Mouse (Mus musculus) right cerebral cortex, postnatal 4 days (tissue): ENCODE results near the gene Astl.

Experiments
- DNase-seq: peaks from one replicate; pipeline ENCODE4 v3.0.0-alpha.2; 2022

The Astl gene

DNA sequence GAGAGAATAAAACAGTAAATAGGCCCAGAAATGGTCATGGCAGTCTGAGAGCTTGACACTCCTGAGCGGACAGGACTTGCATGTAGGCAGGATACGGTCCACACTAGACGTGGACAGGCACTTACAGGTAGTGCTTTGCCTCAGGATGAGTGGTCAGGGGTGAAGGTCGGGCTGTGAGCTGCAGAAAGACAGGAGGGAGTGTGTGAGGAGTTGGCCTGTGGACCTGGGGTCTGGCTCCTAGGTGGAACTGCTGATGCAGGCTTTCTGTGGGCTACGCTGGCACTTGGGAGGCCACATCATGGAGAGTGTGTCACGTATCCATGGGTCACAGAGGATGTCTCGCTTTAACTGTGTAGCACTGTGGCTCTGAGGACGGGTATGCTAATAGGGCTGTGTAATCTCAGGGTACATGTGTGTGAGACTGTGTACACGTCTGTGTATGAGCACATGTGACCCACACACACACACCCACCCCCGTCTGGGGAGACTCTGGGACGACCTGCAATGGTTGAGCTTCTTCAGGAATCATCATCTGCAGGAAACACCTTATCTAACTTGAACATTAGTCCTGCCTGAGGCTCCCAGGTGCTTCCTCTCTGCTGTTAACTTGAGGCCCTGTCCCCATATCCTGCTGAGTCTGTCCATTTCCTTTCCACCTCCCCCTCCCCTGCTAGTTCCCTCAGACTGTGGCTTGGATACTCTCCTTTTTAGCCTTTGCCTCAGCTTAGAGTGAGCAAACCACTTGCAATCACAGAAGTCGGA lies 10.2 kb upstream of the Astl start:
- no peak for DNase-seq

GRCm38 (mm10) chr2:127332807-127333570 lies 5.5 kb upstream of the Astl start:
- no peak for DNase-seq

- no peak for DNase-seq
Observed at GRCm38 (mm10) chr2:127333945-127334603, 4.4 kb upstream of the Astl start.

GRCm38 (mm10) chr2:127335078-127335541 lies 3.3 kb upstream of the Astl start:
- DNase-seq: no peak

DNA sequence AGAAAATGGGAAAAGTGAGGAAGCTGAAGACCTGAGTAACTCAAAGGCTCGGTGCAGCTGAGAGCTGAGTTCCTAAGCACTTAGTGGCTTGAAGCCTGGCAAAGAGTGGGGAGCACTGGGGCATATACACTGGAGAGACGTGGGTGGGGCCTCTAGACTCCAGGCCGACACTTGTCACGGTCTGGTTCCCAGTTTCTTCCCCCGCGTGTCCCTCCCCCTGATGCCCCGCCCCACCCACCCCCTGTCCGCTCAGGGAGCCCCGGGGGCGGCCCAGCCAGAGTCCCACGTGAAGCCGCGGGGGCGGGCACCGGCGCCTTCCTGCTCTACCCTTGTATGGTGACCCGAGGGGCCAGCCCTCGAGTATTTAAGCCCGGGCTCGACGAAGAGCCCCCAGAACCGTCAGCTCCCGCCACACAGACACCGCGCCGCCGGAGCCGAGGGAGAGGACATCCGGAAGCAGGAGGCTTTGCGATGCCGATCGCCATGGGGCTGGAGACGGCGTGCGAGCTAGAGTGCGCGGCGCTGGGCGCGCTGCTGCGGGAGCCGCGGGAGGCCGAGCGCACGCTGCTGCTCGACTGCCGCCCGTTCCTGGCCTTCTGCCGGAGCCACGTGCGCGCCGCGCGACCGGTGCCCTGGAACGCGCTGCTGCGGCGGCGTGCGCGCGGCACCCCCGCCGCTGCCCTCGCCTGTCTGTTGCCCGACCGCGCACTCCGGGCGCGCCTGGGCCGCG lies 2.5 kb upstream of the Astl start, which contains the start of gene Dusp2:
TSS of gene Dusp2 (plus strand) at position 393 of the 730 bp plus-strand sequence.
- peak; percentile 76 for DNase-seq

- no peak for DNase-seq
Observed at GRCm38 (mm10) chr2:127336497-127336832, 2.0 kb upstream of the Astl start.

DNA sequence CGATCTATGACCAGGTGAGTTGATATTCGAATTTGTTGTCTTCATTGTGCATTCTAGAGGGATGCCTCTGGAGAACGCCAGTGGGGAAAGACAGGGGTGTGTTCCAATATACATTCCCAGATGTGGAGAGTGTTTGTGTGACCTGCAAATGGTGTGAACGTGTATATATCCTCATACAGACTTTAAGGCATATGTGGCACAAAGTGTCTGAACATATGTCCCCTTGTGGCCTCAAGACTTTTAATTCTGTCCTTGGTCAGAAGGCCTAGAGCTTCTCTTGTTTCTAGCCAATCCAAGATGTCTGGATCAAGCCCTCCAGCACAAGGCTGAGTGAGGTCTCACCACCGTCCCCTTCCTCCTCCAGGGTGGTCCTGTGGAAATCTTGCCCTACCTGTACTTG lies 1.6 kb upstream of the Astl start:
- no peak for DNase-seq

DNA sequence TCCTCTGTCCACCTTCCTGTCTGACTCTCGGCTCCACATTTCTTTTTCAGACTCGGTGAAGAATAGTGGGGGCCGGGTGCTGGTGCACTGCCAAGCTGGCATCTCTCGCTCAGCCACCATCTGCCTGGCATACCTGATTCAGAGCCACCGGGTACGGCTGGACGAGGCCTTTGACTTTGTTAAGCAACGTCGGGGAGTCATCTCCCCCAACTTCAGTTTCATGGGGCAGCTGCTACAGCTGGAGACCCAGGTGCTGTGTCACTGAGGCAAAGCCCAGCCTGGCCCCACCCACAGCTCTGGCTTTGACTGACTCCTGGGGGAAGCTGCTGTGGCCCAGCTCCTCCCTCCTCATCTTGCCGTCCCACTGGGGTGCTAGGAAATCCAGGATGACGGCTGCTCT lies 908 bp upstream of the Astl start:
- no peak for DNase-seq

DNA sequence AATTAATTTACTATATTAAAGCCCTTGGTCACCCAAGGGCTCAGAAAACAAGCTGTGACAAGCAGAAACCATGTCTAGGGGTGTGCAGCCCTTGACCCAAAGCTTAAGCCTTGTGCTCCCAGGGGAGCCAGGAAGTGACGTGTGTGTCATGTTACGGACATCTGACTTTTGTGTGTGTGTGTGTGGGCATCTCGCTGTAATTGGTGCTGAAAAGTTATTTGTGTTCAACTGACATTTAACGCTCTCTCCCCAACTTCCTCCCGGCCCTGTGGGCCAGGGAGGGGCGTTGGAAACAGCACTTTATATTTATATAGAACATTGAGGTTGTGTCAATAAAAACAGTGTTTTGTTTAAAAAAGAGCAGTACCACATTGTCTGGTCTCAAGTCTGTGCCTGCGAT lies 427 bp upstream of the Astl start:
- DNase-seq: no peak

- DNase-seq: no peak
Observed at GRCm38 (mm10) chr2:127338833-127339232, 394 bp downstream of the Astl start.

DNA sequence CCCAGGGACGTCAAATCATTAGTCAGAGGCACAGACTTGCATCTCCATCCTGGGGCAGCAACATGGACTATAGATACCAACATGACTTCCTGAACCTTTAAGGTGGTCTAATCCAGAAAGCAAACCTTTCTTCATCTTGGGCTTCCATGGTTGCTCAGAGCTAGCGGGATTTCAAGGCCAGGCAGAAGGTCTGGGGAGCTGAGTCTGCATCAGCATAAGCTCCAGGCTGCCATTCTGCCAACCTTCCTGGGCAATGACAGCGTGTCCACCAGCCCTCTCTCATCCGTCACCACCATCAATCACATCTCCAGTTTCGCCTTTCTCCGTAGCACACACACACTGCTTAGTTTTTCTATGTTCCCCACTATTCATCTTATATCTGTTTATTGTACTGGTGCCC lies 823 bp downstream of the Astl start:
- no peak for DNase-seq

DNA sequence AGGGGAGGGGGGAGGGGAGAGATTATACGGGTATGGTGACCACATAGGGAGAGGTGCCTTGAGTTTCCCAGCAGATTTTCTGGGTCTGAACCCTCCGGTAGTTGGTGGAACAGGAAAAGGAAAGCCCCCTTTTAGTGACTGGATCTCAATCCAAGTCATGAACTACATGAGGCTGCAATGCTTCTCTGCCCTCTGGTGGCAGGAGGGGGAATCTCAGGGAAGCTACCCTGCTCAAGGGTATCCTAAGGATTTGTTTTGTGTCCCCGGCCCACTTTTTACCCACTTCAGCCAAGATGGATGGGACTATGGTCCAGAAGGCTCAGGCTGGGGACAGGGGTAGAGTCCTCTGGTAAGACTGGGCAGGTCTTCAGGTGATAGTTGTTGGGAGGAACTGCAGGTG lies 2.7 kb downstream of the Astl start:
- DNase-seq: peak; percentile 45

DNA sequence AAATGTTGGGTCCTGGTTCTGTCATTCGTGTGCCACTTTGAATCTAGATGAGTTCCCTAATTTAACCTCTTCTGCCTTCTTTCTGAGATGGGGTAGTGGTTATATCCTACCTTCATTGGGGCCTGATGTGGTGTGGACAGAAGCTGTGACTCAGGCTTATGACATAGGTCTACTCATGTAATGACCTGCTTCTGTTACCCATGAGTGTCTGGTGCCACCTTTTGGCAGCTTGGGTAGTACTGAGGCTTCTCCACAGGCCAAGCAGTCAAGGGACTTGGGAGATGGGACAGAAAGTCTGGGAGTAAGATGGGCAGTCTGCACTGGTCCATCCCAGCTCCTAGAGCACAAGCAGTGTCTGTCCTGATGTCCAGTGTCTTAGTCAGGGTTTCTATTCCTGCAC lies 7.9 kb downstream of the Astl start:
- DNase-seq: no peak

- no peak for DNase-seq
Observed at GRCm38 (mm10) chr2:127347147-127347985, 8.9 kb downstream of the Astl start.

GRCm38 (mm10) chr2:127353881-127354280 lies 15.4 kb downstream of the Astl start:
- DNase-seq: no peak

DNA sequence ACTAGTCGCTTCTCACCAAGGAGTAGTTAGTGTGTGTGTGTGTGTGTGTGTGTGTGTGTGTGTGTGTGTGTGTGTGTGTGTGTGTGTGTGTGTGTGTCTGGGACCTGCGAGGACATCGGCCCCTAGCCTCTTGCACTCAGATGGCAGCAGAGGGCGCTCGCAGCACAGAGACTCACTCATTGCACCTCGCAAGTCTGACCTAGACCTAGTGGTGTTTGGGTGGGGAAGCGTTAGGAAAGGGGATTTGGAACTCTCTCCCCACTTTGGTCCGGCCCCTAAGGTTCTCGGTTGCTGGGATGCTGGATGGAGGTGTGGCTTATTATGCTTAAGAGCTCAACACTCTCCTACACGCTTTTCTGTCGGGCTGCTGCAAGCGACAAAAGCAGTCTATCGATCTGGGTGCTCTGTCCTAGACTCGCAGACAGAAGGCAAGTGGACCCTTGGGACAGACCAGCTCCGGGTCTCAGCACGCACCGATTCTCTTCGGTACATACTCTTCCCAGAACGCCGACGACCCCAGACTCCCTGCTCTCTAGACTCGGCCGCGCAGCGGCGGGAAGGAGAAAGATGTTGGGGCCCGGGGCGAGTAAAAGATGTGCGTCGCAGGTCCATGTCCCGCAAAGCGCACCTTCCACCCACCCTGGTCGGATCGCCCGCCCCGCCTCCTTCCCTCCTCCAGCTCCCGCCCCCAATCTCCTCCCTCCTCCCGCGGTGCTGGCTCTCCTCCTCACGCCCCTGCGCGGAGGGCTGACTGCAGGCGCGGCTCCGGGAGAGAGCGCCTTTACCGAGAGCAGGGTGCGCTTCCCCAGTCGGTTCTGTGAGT lies 24.2 kb downstream of the Astl start, which contains the start of gene Adra2b:
TSS of gene Adra2b (plus strand) at position 750 of the 823 bp plus-strand sequence.
- peak; percentile 87 for DNase-seq

GRCm38 (mm10) chr2:127363282-127363652 lies 24.8 kb downstream of the Astl start:
- no peak for DNase-seq

DNA sequence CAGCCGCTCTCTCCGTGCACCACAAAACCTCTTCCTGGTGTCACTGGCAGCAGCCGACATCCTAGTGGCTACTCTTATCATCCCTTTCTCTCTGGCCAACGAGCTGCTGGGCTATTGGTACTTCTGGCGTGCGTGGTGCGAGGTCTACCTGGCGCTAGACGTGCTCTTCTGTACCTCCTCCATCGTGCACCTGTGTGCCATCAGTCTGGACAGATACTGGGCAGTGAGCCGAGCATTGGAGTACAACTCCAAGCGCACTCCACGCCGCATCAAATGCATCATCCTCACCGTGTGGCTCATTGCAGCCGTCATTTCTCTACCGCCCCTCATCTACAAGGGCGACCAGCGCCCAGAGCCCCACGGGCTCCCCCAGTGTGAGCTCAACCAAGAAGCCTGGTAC lies 25.3 kb downstream of the Astl start:
- DNase-seq: no peak

GRCm38 (mm10) chr2:127364452-127364851 lies 26.0 kb downstream of the Astl start:
- DNase-seq: no peak

- no peak for DNase-seq
Observed at GRCm38 (mm10) chr2:127367126-127367820, 28.8 kb downstream of the Astl start.
